Mouse (Mus musculus) brain, embryonic 18.5 days (tissue): ENCODE measurements at regions not wholly inside any gene's neighbourhood (a gene's known extent, or its start where the extent isn't known, plus 50 kb on each side); places are given as distances from the start of the nearest gene placed in this dataset.

ENCODE experiments used
- DNase-seq: peaks from one replicate; pipeline ENCODE4 v3.0.0-alpha.2; 2012; ENCODE audit warnings: low read depth, low spot score

GRCm38 (mm10) chr14:15603954-15604523 is 165.3 kb upstream of the Lrrc3b start:
- DNase-seq: no peak

DNA sequence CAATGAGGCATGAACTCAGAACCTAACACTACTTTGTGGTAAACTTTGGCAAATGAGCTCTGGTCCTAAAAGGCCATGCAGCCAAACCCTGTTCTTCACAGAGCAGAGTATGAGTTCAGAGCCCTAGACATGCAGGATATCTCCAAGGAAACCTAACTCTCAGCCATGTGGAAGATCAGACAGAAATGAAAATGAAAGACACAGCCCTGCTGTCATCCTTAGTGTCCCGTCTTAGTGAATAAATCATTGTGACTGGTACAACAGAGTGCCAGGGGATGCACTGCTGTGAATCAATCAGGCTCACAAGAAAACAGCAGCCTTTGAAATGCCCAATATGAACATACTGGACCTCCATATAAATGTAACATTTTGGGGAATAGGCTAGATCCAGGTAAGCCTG is 171.4 kb upstream of the Lrrc3b start:
- DNase-seq: no peak

DNA sequence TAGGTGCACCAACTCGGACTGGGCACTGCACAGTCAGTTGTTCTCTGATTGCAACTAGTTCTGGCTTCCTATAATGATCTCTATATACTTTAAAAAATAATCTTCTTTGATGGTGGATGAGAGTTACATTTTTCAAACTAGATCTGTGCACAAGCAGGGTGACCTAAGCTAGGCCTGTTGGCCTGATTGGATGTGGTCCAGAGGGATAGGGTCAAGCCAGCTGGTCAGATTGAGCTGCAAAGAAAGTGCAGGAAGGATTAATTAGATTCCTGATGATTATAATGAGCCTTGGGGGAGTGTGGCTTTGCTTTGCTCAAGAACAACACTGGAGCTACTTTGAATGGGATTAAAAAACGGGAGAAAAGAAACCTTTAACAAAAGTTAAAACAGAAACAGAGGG is 195.8 kb upstream of the Lrrc3b start:
- no peak for DNase-seq

GRCm38 (mm10) chr14:15637681-15638080 is 198.9 kb upstream of the Lrrc3b start:
- no peak for DNase-seq

- DNase-seq: no peak
Measured at GRCm38 (mm10) chr14:15638869-15639268, 200.1 kb upstream of the Lrrc3b start.

DNA sequence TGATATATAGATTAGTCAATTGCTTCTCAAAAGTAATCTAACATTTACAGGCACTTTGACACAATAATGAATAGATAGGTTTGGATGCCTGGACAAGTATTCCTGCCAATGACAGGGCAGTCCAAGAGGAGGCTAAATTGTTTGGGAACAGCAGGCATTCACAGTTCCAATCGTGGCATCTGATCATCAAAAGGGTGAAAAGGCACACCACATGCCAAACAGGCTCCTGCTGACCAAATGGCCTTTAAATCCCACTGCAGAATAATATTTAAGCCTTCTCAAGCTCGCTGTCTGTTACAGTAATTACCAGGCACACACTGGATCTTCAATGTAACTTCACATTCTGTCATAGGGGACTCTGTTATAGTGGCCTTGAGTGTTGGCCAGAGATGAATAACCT is 222.1 kb upstream of the Lrrc3b start:
- no peak for DNase-seq

GRCm38 (mm10) chr14:15672292-15672691 is 233.5 kb upstream of the Lrrc3b start:
- DNase-seq: no peak

GRCm38 (mm10) chr14:15677218-15677617 is 238.4 kb upstream of the Lrrc3b start:
- DNase-seq: no peak

DNA sequence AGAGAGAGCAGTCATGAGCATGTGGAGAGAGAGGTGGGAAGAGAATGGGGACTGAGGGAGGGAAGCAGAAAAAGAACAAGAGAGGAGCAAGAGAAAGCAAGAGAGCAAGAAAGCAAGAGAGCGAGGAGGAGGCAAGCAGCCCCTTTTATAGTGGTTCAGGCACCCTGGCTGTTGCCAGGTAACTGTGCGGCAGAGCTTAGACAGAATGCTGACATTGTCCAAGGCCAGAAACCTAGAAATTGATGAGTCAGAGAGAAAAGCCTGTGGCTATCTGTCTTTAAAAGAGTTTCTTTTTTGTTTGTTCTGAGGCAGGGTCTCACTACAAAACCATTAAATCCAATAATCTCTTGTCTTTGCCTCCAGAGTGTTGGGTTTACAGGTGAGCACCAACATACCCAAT is 240.7 kb upstream of the Lrrc3b start:
- DNase-seq: no peak

- no peak for DNase-seq
Measured at GRCm38 (mm10) chr14:15698001-15698400, 259.2 kb upstream of the Lrrc3b start.

- no peak for DNase-seq
Measured at GRCm38 (mm10) chr14:15698607-15699006, 259.8 kb upstream of the Lrrc3b start.

DNA sequence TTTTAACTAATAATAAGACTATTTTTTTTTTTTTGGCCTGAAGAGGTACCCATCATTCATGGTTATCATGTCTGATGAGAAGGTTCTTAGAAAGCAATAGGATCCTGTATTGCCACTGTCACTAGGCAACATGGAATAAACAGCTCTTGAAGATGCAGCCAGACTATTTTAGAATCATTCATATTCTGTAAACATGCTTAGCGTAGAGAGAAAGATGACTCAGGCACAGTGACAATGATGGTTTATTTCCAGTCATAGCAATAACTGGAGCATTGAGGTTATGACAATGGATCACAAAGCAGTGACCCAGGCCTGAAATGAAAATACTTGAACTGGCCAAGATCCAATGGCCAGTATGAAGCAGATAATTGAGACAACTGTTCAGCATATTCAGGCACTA is 283.3 kb upstream of the Lrrc3b start:
- peak; percentile 14 for DNase-seq

- DNase-seq: no peak
Measured at GRCm38 (mm10) chr14:15746629-15747238, 307.9 kb upstream of the Lrrc3b start.

- DNase-seq: no peak
Measured at GRCm38 (mm10) chr14:15769846-15770448, 331.2 kb upstream of the Lrrc3b start.

- DNase-seq: no peak
Measured at GRCm38 (mm10) chr14:15784727-15785126, 345.9 kb upstream of the Lrrc3b start.

- peak; percentile 28 for DNase-seq
Measured at GRCm38 (mm10) chr14:15785230-15785629, 346.4 kb upstream of the Lrrc3b start.

DNA sequence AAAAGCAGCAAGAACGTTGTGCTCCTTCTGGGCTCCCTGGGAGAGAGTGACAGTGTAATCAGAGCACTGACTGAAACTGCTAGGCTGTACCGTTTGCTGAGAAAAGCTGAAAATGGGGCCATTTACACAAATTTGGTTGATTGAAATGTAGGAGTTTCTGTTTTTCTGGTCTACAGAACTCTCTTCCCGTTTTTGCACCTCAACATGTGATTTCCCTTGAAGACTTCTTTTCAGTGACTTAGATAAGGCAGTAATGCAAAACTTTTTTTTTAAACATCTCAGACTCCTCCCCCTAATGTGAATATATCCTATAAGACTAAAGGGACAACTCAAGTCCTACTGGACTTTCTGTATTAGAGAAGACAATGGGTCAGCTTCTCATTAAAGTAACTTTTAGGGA is 356.9 kb upstream of the Lrrc3b start:
- no peak for DNase-seq

DNA sequence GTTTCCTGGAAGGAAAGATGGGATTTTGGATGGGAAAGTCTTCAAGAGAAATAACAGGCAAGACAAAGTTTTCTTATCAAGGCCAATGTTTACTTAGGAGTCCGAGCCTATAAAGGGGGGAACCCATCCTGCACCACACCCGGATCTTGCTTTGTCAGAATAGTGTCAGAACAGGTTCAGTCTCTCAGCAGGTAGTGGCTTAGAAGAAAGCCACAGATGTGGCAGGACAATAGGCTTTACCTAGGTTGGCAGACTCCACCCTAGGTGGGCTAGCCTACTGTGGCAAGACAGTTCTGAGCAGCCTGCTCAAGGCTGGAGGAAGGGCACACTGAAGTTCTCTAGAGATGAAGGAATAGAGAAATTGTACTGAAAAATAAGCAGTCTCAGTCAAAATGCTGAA is 358.2 kb upstream of the Lrrc3b start:
- DNase-seq: no peak

DNA sequence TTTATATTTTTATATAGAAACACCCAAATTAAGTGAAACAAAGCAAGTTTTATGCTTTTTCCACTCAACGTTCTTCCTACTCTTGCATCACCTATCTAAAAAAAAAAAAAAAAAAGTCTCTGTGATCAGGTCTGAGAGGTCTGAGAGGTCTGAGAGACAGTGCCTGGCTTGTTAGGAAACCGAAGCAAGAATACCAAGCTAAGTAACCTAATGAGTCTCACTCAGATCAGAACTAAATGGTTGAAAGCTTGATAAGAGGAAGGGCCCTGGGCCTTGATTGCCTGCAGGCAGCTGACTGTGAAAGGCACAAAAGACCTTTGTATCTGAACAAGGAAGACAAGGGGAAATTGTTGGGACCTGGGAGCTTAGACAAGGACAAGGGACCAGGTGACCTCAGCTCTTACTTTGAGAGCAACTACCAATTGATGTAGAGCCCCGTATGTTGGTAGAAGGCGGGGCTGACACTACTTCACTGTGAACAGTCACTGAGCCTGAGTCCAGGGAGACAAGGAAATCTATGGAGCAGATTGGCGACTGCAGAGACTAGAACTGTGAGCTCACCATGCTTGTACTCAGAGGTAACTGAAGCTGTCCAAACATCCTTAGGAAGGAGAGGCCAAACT is 362.8 kb upstream of the Lrrc3b start:
- no peak for DNase-seq

- DNase-seq: no peak
Measured at GRCm38 (mm10) chr14:15809083-15809482, 370.3 kb upstream of the Lrrc3b start.

GRCm38 (mm10) chr14:15841390-15842023 is 402.7 kb upstream of the Lrrc3b start:
- no peak for DNase-seq

DNA sequence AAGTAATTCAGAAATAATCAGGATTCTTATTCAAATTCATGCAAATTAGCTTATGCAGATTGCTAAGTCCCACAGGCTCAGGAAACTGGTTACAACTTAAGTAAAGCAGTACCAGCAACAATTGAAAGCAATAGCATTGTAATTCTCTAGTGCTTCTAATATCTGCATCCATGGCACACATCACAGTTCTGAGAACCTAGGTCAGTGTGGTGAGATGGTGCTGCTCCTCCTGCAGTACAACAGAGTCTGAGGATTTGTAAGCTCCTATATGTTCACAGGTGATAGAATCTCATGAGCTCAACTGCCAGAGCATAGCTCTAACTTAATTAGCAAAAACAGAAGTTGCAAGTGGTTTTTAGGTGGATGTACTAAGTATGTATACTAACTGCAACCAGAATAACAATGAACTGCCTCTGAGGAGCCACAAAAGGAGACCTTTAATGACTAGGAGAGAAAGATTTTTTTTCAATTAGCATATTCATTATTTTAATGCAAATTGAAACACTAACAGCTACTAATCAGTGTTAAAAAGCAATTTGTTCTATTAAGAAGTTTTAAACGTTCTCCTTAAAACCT is 403.3 kb upstream of the Lrrc3b start:
- DNase-seq: no peak
